Mouse (Mus musculus) forebrain, embryonic 11.5 days (tissue): Measurements from ENCODE around the gene Rpgrip1. TPM values are rescaled to one million over a fixed set of nuclear protein-coding genes. Genes with fewer than 3 reads are reported as not detected.

ENCODE experiments used
- ATAC-seq: fragments of 200-750 bp; cut with Nextera tagmentation; replicated peaks from 2 replicates; pipeline ENCODE4 v1.8.0; 2017; ENCODE audit warnings: moderate TSS enrichment; ENCODE audit not compliant: low FRiP score
- DNase-seq: peaks from one replicate; pipeline ENCODE4 v3.0.0-alpha.2; 2017; ENCODE audit warnings: low spot score
- H3K27ac ChIP-seq: fragments of 300-500 bp; sonication (generic); 2 replicates; pipeline ENCODE4 v1.5.1; 2014; ENCODE audit warnings: low read depth, low read length
- H3K27me3 ChIP-seq: fragments of 300-500 bp; sonication (generic); 2 replicates; pipeline ENCODE4 v1.6.1; 2014; ENCODE audit warnings: mild to moderate bottlenecking, low read length, mixed read lengths; ENCODE audit not compliant: control insufficient read depth, insufficient read depth
- H3K36me3 ChIP-seq: fragments of 300-500 bp; sonication (generic); 2 replicates; pipeline ENCODE4 v1.6.1; 2014; ENCODE audit warnings: mild to moderate bottlenecking, low read length, moderate library complexity, mixed read lengths; ENCODE audit not compliant: control insufficient read depth, insufficient read depth
- H3K4me1 ChIP-seq: fragments of 300-500 bp; sonication (generic); replicated peaks from 2 replicates; pipeline ENCODE4 v1.6.1; 2014; ENCODE audit warnings: low read length, mixed read lengths; ENCODE audit not compliant: control insufficient read depth, insufficient read depth
- H3K4me2 ChIP-seq: fragments of 300-500 bp; sonication (generic); 2 replicates; pipeline ENCODE4 v1.6.1; 2014; ENCODE audit warnings: low read depth, mild to moderate bottlenecking, low read length, moderate library complexity, mixed read lengths; ENCODE audit not compliant: severe bottlenecking
- H3K4me3 ChIP-seq: fragments of 300-500 bp; sonication (generic); 2 replicates; pipeline ENCODE4 v1.5.1; 2014; ENCODE audit warnings: low read depth, low read length
- H3K9ac ChIP-seq: fragments of 300-500 bp; sonication (generic); 2 replicates; pipeline ENCODE4 v1.6.1; 2014; ENCODE audit warnings: low read length
- H3K9me3 ChIP-seq: fragments of 300-500 bp; sonication (generic); 2 replicates; pipeline ENCODE4 v1.6.1; 2016; ENCODE audit warnings: low read length, mixed read lengths; ENCODE audit not compliant: control insufficient read depth
- WGBS: fragments of 180-500 bp; shearing (Covaris S2); extraction: QIAGEN DNeasy Blood & Tissue Kit; methylation state at CpG from one replicate; pipeline ENCODE4 v1.1.7; 2014; 5-methylcytosine and 5-hydroxymethylcytosine counted together
- polyA plus RNA-seq: library from polyadenylated mRNA; unstranded; fragments of >200 nt; fragmentation: Nextera tagmentation; extraction: Ambion mirVana; gene quantifications from 2 replicates; pipeline ENCODE4 v1.2.1, GENCODE M21; 2014

Rpgrip1 gene
- polyA plus RNA-seq, 1 experiment from 2014 or later, result 108 TPM

DNA sequence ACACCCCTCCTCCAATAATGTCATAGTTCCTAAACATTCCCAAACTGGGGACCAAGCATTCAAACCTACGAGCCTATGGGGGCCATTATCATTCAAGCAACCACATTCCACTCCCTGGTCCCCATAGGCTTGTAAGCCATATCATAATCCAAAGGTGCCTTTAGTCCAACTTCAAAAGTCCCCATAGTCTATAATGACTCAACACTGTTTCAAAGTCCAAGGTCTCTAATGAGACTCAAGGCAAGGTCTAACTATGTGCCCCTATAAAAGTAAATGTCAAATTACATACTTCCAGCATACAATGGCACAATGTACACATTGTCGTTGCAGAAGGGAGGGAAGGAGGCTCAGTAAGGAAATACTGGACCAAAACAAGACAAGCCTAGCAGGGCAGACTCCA lies 44.5 kb downstream of the Rpgrip1 start:
- Histone ChIP-seq H3K4me3 (no peak overlapping the region), H3K27ac (no peak overlapping the region), H3K4me2 (no peak overlapping the region), H3K4me1 (peaks cover 2% of the 10 kb centered on the region; the same call in 1 of the 2 replicates), H3K36me3 (peaks cover 7% of the 10 kb centered on the region; the same call in 1 of the 2 replicates), H3K27me3 (no peaks in the 10 kb centered on the region), H3K9me3 (no peaks in the 10 kb centered on the region), H3K9ac (no peak overlapping the region)
- no peak for DNase-seq
- WGBS, result 94% methylated on average over 2 of the region's 2 CpGs
- ATAC-seq, result no peak

- no peaks in the 10 kb centered on the region for H3K27me3 ChIP-seq
- no peak overlapping the region for H3K27ac ChIP-seq
- no peak overlapping the region for H3K9ac ChIP-seq
- H3K4me3 ChIP-seq, result no peak overlapping the region
- H3K4me2 ChIP-seq, result no peak overlapping the region
- no peaks in the 10 kb centered on the region for H3K9me3 ChIP-seq
- ATAC-seq (no peak), DNase-seq (no peak)
- WGBS, result 94% methylated on average over 6 of the region's 6 CpGs
- H3K36me3 ChIP-seq, result peaks cover 19% of the 10 kb centered on the region; the same call in 1 of the 2 replicates
- H3K4me1 ChIP-seq, result no peaks in the 10 kb centered on the region
Observed at GRCm38 (mm10) chr14:52160911-52161310, 50.4 kb downstream of the Rpgrip1 start.

DNA sequence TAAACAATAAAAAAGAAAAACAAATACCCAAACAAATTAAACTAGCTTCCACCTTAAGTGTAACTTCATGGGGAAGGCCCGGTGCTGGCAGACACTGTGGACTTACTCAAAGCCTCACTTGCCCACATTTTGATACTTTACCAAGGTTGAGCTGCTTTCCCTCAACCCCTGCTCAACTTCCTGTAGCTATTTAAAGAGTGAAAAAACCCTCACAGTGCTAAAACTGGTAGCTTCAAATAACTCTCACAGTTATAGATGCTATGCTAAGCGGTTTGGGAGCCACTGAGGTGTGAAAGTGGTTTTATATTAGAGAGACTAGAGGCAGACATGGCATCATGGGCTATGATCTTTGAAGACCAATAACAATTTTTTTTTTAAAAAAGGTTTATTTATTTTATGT lies 56.1 kb downstream of the Rpgrip1 start:
- Histone ChIP-seq H3K4me2 (no peak overlapping the region), H3K9me3 (no peaks in the 10 kb centered on the region), H3K27me3 (no peaks in the 10 kb centered on the region), H3K4me1 (no peaks in the 10 kb centered on the region), H3K36me3 (peaks cover 14% of the 10 kb centered on the region), H3K27ac (no peak overlapping the region), H3K9ac (no peak overlapping the region), H3K4me3 (no peak overlapping the region)
- DNase-seq, result no peak
- 91% methylated on average over 2 of the region's 2 CpGs for WGBS
- ATAC-seq, result no peak

DNA sequence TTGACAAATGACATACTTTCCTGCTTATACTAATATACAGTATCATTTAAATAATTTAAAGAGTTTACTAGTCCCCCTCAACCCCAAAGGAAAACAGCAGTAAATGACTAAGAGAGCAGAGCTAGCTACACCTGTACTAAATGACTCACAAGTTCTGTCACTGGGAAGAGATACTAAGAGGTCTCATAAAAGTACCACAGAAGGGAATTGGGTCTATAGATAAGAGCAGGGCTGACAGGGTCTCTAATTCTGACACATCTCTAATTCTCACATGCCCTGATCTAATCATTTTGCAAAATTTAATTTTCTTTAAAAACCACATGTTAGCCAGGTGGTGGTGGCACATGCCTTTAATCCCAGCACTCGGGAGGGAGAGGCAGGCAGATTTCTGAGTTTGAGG lies 78.3 kb downstream of the Rpgrip1 start:
- Histone ChIP-seq H3K4me2 (no peak overlapping the region), H3K4me1 (no peaks in the 10 kb centered on the region), H3K9me3 (no peaks in the 10 kb centered on the region), H3K36me3 (no peaks in the 10 kb centered on the region), H3K27me3 (no peaks in the 10 kb centered on the region), H3K9ac (no peak overlapping the region), H3K27ac (no peak overlapping the region), H3K4me3 (no peak overlapping the region)
- ATAC-seq, result no peak
- no peak for DNase-seq
- WGBS, result 83% methylated on average over 1 of the region's 1 CpGs

DNA sequence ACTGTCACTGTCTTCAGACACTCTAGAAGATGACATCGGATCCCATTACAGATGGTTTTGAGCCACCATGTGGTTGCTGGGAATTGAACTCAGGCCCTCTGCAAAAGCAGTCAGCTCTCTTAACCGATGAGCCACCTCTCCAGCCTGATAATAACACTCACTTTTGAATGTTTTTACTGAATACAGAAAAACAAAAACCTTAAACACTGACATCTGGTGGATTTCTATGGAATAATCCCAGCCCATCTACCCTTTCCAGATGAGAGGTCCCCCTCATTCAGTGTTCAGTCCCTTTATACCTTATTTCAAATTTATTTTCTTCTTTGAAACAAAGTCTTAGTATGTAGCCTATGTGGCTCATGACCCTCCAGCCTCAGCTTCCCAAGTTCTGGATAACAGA lies 79.0 kb downstream of the Rpgrip1 start:
- H3K4me1 ChIP-seq, result no peaks in the 10 kb centered on the region
- DNase-seq, result no peak
- no peaks in the 10 kb centered on the region for H3K9me3 ChIP-seq
- H3K4me3 ChIP-seq, result no peak overlapping the region
- no peak overlapping the region for H3K4me2 ChIP-seq
- no peaks in the 10 kb centered on the region for H3K36me3 ChIP-seq
- 91% methylated on average over 2 of the region's 2 CpGs for WGBS
- no peaks in the 10 kb centered on the region for H3K27me3 ChIP-seq
- H3K27ac ChIP-seq, result no peak overlapping the region
- H3K9ac ChIP-seq, result no peak overlapping the region
- no peak for ATAC-seq

DNA sequence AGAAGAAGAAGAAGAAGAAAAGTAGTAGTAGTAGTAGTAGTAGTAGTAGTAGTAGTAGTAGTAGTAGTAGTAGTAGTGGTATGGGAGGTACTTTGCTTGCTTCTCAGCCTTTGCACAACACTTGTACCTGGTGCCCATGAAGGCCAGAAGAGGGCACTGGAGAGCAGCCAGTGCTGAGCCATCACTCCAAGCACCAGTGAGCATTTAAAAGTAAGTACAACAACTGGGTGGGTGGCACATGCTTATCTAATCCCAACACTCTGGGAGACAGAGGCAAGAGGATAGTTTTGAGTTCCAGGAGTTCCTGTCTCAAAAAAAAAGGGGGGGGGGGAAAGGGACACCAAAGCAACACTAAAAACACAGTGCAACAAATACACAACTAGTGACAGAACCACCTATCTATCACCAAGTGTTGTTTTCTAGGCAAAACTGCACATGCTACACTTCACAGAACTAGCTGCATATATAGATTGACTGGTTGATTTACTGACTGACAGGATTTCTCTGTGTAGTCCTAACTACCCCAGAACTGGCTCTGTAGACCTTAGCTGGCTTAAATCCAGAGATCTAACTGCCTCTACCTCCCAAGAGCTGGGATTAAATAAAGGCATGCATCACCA lies 80.3 kb downstream of the Rpgrip1 start:
- Histone ChIP-seq H3K9me3 (no peaks in the 10 kb centered on the region), H3K9ac (no peak overlapping the region), H3K4me1 (no peaks in the 10 kb centered on the region), H3K36me3 (no peaks in the 10 kb centered on the region), H3K4me2 (no peak overlapping the region), H3K27me3 (no peaks in the 10 kb centered on the region), H3K27ac (no peak overlapping the region), H3K4me3 (no peak overlapping the region)
- DNase-seq, result peak; percentile 63
- ATAC-seq, result no peak

GRCm38 (mm10) chr14:52195691-52196090 lies 85.2 kb downstream of the Rpgrip1 start:
- peak overlapping the region; percentile 98 for H3K4me3 ChIP-seq
- DNase-seq (peak; percentile 71), ATAC-seq (no peak)
- no peaks in the 10 kb centered on the region for H3K27me3 ChIP-seq
- 0 out of 2 replicates have a peak, but pooled peaks cover 4% of the 10 kb centered on the region for H3K4me1 ChIP-seq
- H3K4me2 ChIP-seq, result peak overlapping the region; percentile 72
- H3K27ac ChIP-seq, result no peak overlapping the region
- peaks cover 8% of the 10 kb centered on the region; the same call in 1 of the 2 replicates for H3K36me3 ChIP-seq
- 4% methylated on average over 3 of the region's 3 CpGs for WGBS
- H3K9me3 ChIP-seq, result no peaks in the 10 kb centered on the region
- no peak overlapping the region; the same call in 1 of the 2 replicates for H3K9ac ChIP-seq

DNA sequence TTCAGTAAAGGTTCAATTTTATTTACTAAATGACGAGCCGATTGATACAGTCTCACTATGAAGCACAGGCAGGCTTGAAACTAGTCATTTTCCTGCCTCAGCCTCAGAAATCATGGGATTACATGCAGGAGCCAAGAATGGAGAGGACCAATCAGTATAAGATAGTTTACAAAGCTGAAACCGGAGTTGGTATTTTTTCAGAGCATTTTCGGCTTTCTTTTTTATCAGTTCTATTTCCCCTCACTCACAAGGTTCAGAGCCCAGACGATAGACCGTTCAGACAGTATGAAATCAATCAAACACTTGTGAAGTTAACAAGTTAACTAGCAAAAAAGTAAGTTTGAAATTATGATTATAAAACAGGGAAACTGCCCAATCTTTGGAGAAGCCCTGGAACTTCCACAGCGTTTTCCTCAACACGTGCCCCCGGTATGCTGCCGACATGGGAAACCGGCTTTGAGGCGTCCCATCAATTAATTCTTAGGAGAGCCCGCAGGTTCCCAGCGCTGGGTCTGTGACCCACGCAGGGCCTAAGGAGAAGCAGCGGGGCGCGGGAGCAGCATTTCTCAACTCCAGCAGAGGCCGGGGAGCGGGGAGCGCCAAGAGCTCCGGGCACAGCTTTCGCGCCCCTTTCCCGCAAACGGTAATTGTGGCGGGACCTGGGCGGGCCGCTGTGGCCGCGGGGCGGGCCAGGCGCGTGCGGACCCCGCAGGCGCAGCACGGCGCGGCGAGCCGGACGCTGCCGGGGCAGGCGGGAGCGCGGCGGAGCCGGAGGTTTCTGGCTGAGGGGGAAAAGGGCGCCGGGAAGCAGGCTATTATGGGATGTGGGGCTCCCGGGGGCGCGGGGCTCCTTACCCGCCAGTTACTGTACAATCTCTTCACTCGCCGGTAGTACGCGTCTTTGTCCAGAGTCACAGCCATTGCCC lies 86.0 kb downstream of the Rpgrip1 start:
- Histone ChIP-seq H3K9ac (peak overlapping the region; percentile 98), H3K27me3 (no peaks in the 10 kb centered on the region), H3K4me1 (0 out of 2 replicates have a peak, but pooled peaks cover 4% of the 10 kb centered on the region), H3K36me3 (peaks cover 8% of the 10 kb centered on the region; the same call in 1 of the 2 replicates), H3K4me3 (peak overlapping the region; percentile 98), H3K9me3 (no peaks in the 10 kb centered on the region), H3K27ac (peak overlapping the region; percentile 99), H3K4me2 (peak overlapping the region; percentile 72)
- WGBS, result 1% methylated on average over 42 of the region's 59 CpGs
- ATAC-seq (no peak; the same call in 1 of the 2 replicates), DNase-seq (peak; percentile 74)
